24 mouse cellular contexts compared by ENCODE assay signal in the genomic region with DNA sequence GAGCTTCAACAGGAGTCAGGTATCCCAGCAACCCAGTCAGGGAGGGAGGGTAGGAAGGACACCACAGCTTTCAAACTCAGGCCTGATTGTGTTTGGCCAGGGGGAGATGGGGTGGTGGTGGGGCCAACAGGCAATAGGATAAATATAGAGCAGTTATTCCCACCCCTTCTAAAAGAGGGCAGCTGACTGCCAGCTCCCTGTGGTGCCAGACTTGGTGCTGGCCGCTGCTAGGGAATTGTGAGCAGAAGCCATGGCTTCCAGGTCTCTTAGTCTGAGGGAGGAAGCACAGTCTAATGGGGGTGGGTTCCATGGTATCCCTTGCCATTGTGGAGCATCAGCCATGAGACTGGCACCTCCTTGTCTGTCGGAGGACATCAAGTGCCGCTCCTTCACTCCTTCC. TPM values are rescaled to one million over a fixed set of nuclear protein-coding genes. Genes with fewer than 3 reads are reported as not detected.
DNase-seq lines count a peak whose midpoint lies in the region; ATAC-seq and TF ChIP-seq lines count a peak whose summit lies in the region.
"Had no signal": no experiment of that assay in that cellular context is flagged by ENCODE, and none has a peak within 500 bp of the region (broad histone marks: within the 10 kb centered on the region; RNA-seq: fewer than 3 reads in every experiment).

No protein-coding gene starts in this region.

- H3K9ac ChIP-seq in hindbrain, postnatal 0 days (replicated peaks; ENCODE audit: low read length) = no peak overlapping the region
- H3K9ac ChIP-seq: embryonic facial prominence, embryonic 12.5 days; forebrain, embryonic 13.5 days; forebrain, embryonic 15.5 days; forebrain, postnatal 0 days had no signal

- no peaks in the 10 kb centered on the region for H3K9me3 ChIP-seq in hindbrain, postnatal 0 days (ENCODE audit: low read length)
- H3K9me3 ChIP-seq in hindbrain, embryonic 10.5 days = peaks cover 5% of the 10 kb centered on the region; the same call in 1 of the 2 replicates
- H3K9me3 ChIP-seq: embryonic facial prominence, embryonic 12.5 days; forebrain, embryonic 13.5 days; forebrain, embryonic 15.5 days had no signal

- no peak overlapping the region for H3K4me2 ChIP-seq in hindbrain, postnatal 0 days (ENCODE audit: low read depth, low read length)
- H3K4me2 ChIP-seq: embryonic facial prominence, embryonic 12.5 days; forebrain, embryonic 13.5 days; forebrain, embryonic 15.5 days had no signal

- H3K27me3 ChIP-seq in hindbrain, postnatal 0 days (ENCODE audit: insufficient read depth, low read length) = no peaks in the 10 kb centered on the region
- no peaks in the 10 kb centered on the region for H3K27me3 ChIP-seq in hindbrain, embryonic 10.5 days (ENCODE audit: insufficient read depth, poor library complexity, severe bottlenecking)
- H3K27me3 ChIP-seq: embryonic facial prominence, embryonic 12.5 days; forebrain, embryonic 15.5 days; Patski had no signal

- TF ChIP-seq CTCF in hindbrain, postnatal 0 days (IDR thresholded peaks at IDR 0.05; ENCODE audit: low read depth) = no peak

- 0 out of 2 replicates have a peak, but pooled peaks have one; percentile 2 for ATAC-seq in hindbrain, postnatal 0 days
- ATAC-seq: activated CD4-positive, CD25-positive, alpha-beta regulatory T cell, adult 4 months; CD4-positive, CD25-positive, alpha-beta regulatory T cell, adult 4 months; forebrain, embryonic 13.5 days; forebrain, embryonic 15.5 days; forebrain, postnatal 0 days; Patski had no signal

- intact Hi-C loops in heart, postnatal 10 days (cut with DNase I) = no loop called here

- no peak overlapping the region for H3K4me3 ChIP-seq in hindbrain, postnatal 0 days (ENCODE audit: low read length)
- H3K4me3 ChIP-seq in hindbrain, embryonic 10.5 days = no peak overlapping the region
- H3K4me3 ChIP-seq: embryonic facial prominence, embryonic 10.5 days; embryonic facial prominence, embryonic 12.5 days; forebrain, embryonic 13.5 days; forebrain, embryonic 15.5 days had no signal

- H3K4me1 ChIP-seq in hindbrain, postnatal 0 days (ENCODE audit: insufficient read depth, low read length) = no peaks in the 10 kb centered on the region
- H3K4me1 ChIP-seq in hindbrain, embryonic 10.5 days (replicated peaks) = peaks cover 35% of the 10 kb centered on the region
- H3K4me1 ChIP-seq: embryonic facial prominence, embryonic 12.5 days; forebrain, embryonic 13.5 days; forebrain, embryonic 15.5 days had no signal

- WGBS in hindbrain, postnatal 0 days = 70% methylated on average over 3 of the region's 3 CpGs
- 85% methylated on average over 3 of the region's 3 CpGs for WGBS in hindbrain, embryonic 10.5 days

- H3K27ac ChIP-seq in hindbrain, postnatal 0 days = no peak overlapping the region
- H3K27ac ChIP-seq in hindbrain, embryonic 10.5 days = no peak overlapping the region
- H3K27ac ChIP-seq: embryonic facial prominence, embryonic 10.5 days; embryonic facial prominence, embryonic 12.5 days; forebrain, embryonic 13.5 days; forebrain, embryonic 15.5 days had no signal

- peak; percentile 59 to 62 for DNase-seq in cerebellum, postnatal 10 days
- no peak for DNase-seq in cerebellum, postnatal 4 days (ENCODE audit: low spot score in 2 of 2)
- peak; percentile 14 to 15 for DNase-seq in heart, postnatal 10 days
- DNase-seq in heart, adult 8-10 months (ENCODE audit: low spot score) = no peak
- DNase-seq in hindbrain, postnatal 0 days (ENCODE audit: low spot score) = no peak
- no peak for DNase-seq in hindbrain, embryonic 10.5 days (ENCODE audit: low spot score)
- DNase-seq: adrenal gland, adult 8-10 months; adrenal gland, postnatal 14 days; adrenal gland, postnatal 36 days; B cell, adult 2 months; cerebellum, adult 11-12 months; cerebellum, adult 2 months; cerebellum, adult 9-10 months; forebrain, postnatal 0 days had no signal

- no peaks in the 10 kb centered on the region for H3K36me3 ChIP-seq in hindbrain, postnatal 0 days (ENCODE audit: insufficient read depth, low read length)
- no peaks in the 10 kb centered on the region for H3K36me3 ChIP-seq in hindbrain, embryonic 10.5 days
- H3K36me3 ChIP-seq: embryonic facial prominence, embryonic 10.5 days; embryonic facial prominence, embryonic 12.5 days; forebrain, embryonic 15.5 days; G1E had no signal

RNA-seq across cellular contexts. Expression of a gene that starts 3.8 kb away (rescaled TPM):
- total RNA-seq in heart, postnatal 10 days (2021) = under 1 TPM; 0.10 to 0.12 TPM
- total RNA-seq in heart, adult 8-10 months (2022) = under 1 TPM; 0.34 to 0.63 (median 0.55) TPM
- total RNA-seq in hindbrain, postnatal 0 days (2014; rRNA removed) = not detected in 2 replicates
- 0.09 and 0.11 TPM in 2 replicates for polyA plus RNA-seq in hindbrain, postnatal 0 days (2015; fragmentation: Nextera tagmentation; extraction: Ambion mirVana)
- 0.84 and 1.2 TPM in 2 replicates for polyA plus RNA-seq in hindbrain, embryonic 10.5 days (2016; fragmentation: Nextera tagmentation; extraction: Ambion mirVana)
- total RNA-seq: CH12.LX; forebrain, postnatal 0 days had no signal
- polyA plus RNA-seq: activated CD4-positive, CD25-positive, alpha-beta regulatory T cell, adult 4 months; CD4-positive, CD25-positive, alpha-beta regulatory T cell, adult 4 months; embryonic facial prominence, embryonic 10.5 days; embryonic facial prominence, embryonic 12.5 days; forebrain, embryonic 13.5 days; forebrain, embryonic 15.5 days; forebrain, postnatal 0 days; G1E; Patski had no signal

RNA-seq across cellular contexts. Expression of a gene that starts 16.6 kb away (rescaled TPM):
- 1 to 10 TPM; 1.7 to 2.8 TPM for total RNA-seq in heart, postnatal 10 days (2021)
- total RNA-seq in heart, adult 8-10 months (2022) = 1 to 10 TPM; 2.3 to 3.3 (median 2.8) TPM
- 6.9 and 8.9 TPM in 2 replicates for total RNA-seq in hindbrain, postnatal 0 days (2014; rRNA removed)
- polyA plus RNA-seq in hindbrain, postnatal 0 days (2015; fragmentation: Nextera tagmentation; extraction: Ambion mirVana) = 3.1 and 3.3 TPM in 2 replicates
- polyA plus RNA-seq in hindbrain, embryonic 10.5 days (2016; fragmentation: Nextera tagmentation; extraction: Ambion mirVana) = 2.3 and 4.6 TPM in 2 replicates
- total RNA-seq: CH12.LX had no signal
- polyA plus RNA-seq: activated CD4-positive, CD25-positive, alpha-beta regulatory T cell, adult 4 months; CD4-positive, CD25-positive, alpha-beta regulatory T cell, adult 4 months; G1E; Patski had no signal

RNA-seq across cellular contexts. Expression of a gene that starts 21.9 kb away (rescaled TPM):
- not detected for total RNA-seq in heart, postnatal 10 days (2021)
- total RNA-seq in heart, adult 8-10 months (2022) = 1 to 10 TPM in 2 of 4 experiments, under 1 TPM in 1, not detected in 1; 0.44 to 1.9 (median 1.2) TPM
- 0.14 and 0.31 TPM in 2 replicates for total RNA-seq in hindbrain, postnatal 0 days (2014; rRNA removed)
- 0.71 and 0.76 TPM in 2 replicates for polyA plus RNA-seq in hindbrain, postnatal 0 days (2015; fragmentation: Nextera tagmentation; extraction: Ambion mirVana)
- 1.0 and 1.4 TPM in 2 replicates for polyA plus RNA-seq in hindbrain, embryonic 10.5 days (2016; fragmentation: Nextera tagmentation; extraction: Ambion mirVana)
- total RNA-seq: CH12.LX, G1E had no signal
- polyA plus RNA-seq: forebrain, embryonic 11.5 days; forebrain, embryonic 15.5 days; G1E had no signal

RNA-seq across cellular contexts. Expression of a gene that starts 29.0 kb away (rescaled TPM):
- not detected for total RNA-seq in heart, postnatal 10 days (2021)
- total RNA-seq in heart, adult 8-10 months (2022) = under 1 TPM in 2 of 4 experiments, not detected in 2; 0.17 to 0.19 TPM
- total RNA-seq in hindbrain, postnatal 0 days (2014; rRNA removed) = 0.26 and 1.5 TPM in 2 replicates
- 0.82 and 0.93 TPM in 2 replicates for polyA plus RNA-seq in hindbrain, postnatal 0 days (2015; fragmentation: Nextera tagmentation; extraction: Ambion mirVana)
- 0.89 and 0.95 TPM in 2 replicates for polyA plus RNA-seq in hindbrain, embryonic 10.5 days (2016; fragmentation: Nextera tagmentation; extraction: Ambion mirVana)
- total RNA-seq: adrenal gland, postnatal 14 days; CH12.LX had no signal
- polyA plus RNA-seq: activated CD4-positive, CD25-positive, alpha-beta regulatory T cell, adult 4 months; CD4-positive, CD25-positive, alpha-beta regulatory T cell, adult 4 months; G1E; Patski had no signal

Comparison
In these comparisons a context has a peak if more than half of its experiments do, and no peak if none do; other contexts are left out.
1. DNase-seq: peak in cerebellum, postnatal 10 days (2 of 2) and heart, postnatal 10 days (2 of 2); none in cerebellum, postnatal 4 days (0 of 2), heart, adult 8-10 months (single experiment), hindbrain, postnatal 0 days (single experiment) and hindbrain, embryonic 10.5 days (single experiment).